Mouse (Mus musculus): ENCODE measurements around the gene Lrfn2.

- peak; percentile 16; the same call in 1 of the 2 replicates for TF ChIP-seq CTCF (IDR thresholded peaks at IDR 0.05)
- no peak for TF ChIP-seq EP300 (IDR thresholded peaks at IDR 0.05)
Observed at GRCm38 (mm10) chr17:49124166-49124565, 192.0 kb downstream of the Lrfn2 start.
